Mouse (Mus musculus): ENCODE results near the gene Hoxb1. TPM values are rescaled to one million over a fixed set of nuclear protein-coding genes. Genes with fewer than 3 reads are reported as not detected.

The Hoxb1 gene
- polyA plus RNA-seq (2012; fragmentation: generic; extraction: Trizol), result not detected

DNA sequence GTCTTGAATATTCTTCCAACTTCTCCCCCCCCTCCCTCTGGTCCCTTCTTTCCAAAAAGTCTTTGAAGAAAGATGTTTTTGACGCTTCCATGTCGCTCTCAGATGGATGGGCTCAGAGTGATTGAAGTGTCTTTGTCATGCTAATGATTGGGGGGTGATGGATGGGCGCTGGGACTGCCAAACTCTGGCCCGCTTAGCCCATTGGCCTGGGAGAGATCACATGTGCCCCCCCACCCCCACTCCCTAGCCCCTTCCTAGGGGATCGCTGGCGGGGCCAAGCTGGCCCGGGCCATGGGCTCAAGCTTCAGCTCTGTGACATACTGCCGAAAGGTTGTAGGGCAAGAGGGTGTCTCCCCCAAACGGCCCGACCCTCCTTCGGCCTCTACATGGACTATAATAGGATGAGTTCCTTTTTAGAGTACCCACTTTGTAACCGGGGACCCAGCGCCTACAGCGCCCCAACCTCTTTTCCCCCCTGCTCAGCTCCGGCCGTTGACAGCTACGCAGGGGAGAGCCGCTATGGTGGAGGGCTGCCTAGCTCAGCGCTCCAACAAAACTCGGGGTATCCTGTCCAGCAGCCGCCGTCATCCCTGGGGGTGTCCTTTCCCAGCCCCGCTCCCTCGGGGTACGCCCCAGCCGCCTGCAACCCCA, at the start of gene Hoxb1:
Gene Hoxb1 (plus strand): TSS at position 312 of the 651 bp plus-strand sequence.
- Histone ChIP-seq H3ac (ENCODE audit: control insufficient read depth, insufficient read length) (no peak within 1 kb of the TSS), H3K36me3 (ENCODE audit: control insufficient read depth, insufficient read depth) (no peaks in the 10 kb centered on the region), H3K27me3 (ENCODE audit: control insufficient read depth, insufficient read depth, insufficient read length) (peaks cover 80% of the 10 kb centered on the region), H3K79me2 (ENCODE audit: control insufficient read depth, insufficient read depth) (no peaks in the 10 kb centered on the region), H3K4me3 (no peak within 1 kb of the TSS), H3K4me2 (ENCODE audit: low read depth) (no peak within 1 kb of the TSS)
- TF ChIP-seq MYOG (IDR thresholded peaks at IDR 0.05; ENCODE audit: control insufficient read depth in 1 of 3, insufficient read depth in 1 of 3, insufficient read length in 2 of 3, low read depth in 2 of 3) (no peak), SRF (IDR thresholded peaks at IDR 0.05; ENCODE audit: control insufficient read depth, insufficient read length, low read depth) (no peak), TCF3 (IDR thresholded peaks at IDR 0.05; ENCODE audit: insufficient read length, low read depth) (no peak), CEBPB (IDR thresholded peaks at IDR 0.05; ENCODE audit: insufficient read depth, poor library complexity, severe bottlenecking) (no peak), REST (IDR thresholded peaks at IDR 0.05; ENCODE audit: insufficient read depth, insufficient read length) (no peak), MAX (IDR thresholded peaks at IDR 0.05; ENCODE audit: low read depth) (no peak), POLR2A (IDR thresholded peaks at IDR 0.05; ENCODE audit: insufficient read length, low read depth) (no peak)

GRCm38 (mm10) chr11:96316696-96317607, 48.6 kb upstream of the Hoxb1 start:
- no peak overlapping the region for H3K4me2 ChIP-seq (ENCODE audit: low read depth)
- H3K27me3 ChIP-seq (ENCODE audit: control insufficient read depth, insufficient read depth, insufficient read length), result peaks cover 74% of the 10 kb centered on the region
- H3K36me3 ChIP-seq (ENCODE audit: control insufficient read depth, insufficient read depth), result no peaks in the 10 kb centered on the region
- no peak overlapping the region for H3ac ChIP-seq (ENCODE audit: control insufficient read depth, insufficient read length)
- TF ChIP-seq E2F4 (IDR thresholded peaks at IDR 0.05; ENCODE audit: insufficient read depth), result no peak
- TF ChIP-seq MYOD1 (IDR thresholded peaks at IDR 0.05; ENCODE audit: control insufficient read depth in 1 of 3, insufficient read length in 2 of 3, low read depth in 2 of 3), result no peak
- no peak for TF ChIP-seq SRF (IDR thresholded peaks at IDR 0.05; ENCODE audit: control insufficient read depth, insufficient read length, low read depth)
- TF ChIP-seq USF1 (IDR thresholded peaks at IDR 0.05; ENCODE audit: low read depth), result no peak
- TF ChIP-seq MAX (IDR thresholded peaks at IDR 0.05; ENCODE audit: low read depth), result no peak
- TF ChIP-seq MYOG (IDR thresholded peaks at IDR 0.05; ENCODE audit: control insufficient read depth in 1 of 3, insufficient read depth in 1 of 3, insufficient read length in 2 of 3, low read depth in 2 of 3), result no peak
- no peak for TF ChIP-seq CEBPB (IDR thresholded peaks at IDR 0.05; ENCODE audit: insufficient read depth, poor library complexity, severe bottlenecking)
- no peak for TF ChIP-seq POLR2A (IDR thresholded peaks at IDR 0.05; ENCODE audit: insufficient read length, low read depth)
- no peak for TF ChIP-seq REST (IDR thresholded peaks at IDR 0.05; ENCODE audit: insufficient read depth, insufficient read length)
- TF ChIP-seq POLR2AphosphoS2 (IDR thresholded peaks at IDR 0.05; ENCODE audit: insufficient read length, low read depth), result no peak
- no peak for TF ChIP-seq TCF3 (IDR thresholded peaks at IDR 0.05; ENCODE audit: insufficient read length, low read depth)
- H3K4me3 ChIP-seq, result no peak overlapping the region
- no peaks in the 10 kb centered on the region for H3K79me2 ChIP-seq (ENCODE audit: control insufficient read depth, insufficient read depth)

DNA sequence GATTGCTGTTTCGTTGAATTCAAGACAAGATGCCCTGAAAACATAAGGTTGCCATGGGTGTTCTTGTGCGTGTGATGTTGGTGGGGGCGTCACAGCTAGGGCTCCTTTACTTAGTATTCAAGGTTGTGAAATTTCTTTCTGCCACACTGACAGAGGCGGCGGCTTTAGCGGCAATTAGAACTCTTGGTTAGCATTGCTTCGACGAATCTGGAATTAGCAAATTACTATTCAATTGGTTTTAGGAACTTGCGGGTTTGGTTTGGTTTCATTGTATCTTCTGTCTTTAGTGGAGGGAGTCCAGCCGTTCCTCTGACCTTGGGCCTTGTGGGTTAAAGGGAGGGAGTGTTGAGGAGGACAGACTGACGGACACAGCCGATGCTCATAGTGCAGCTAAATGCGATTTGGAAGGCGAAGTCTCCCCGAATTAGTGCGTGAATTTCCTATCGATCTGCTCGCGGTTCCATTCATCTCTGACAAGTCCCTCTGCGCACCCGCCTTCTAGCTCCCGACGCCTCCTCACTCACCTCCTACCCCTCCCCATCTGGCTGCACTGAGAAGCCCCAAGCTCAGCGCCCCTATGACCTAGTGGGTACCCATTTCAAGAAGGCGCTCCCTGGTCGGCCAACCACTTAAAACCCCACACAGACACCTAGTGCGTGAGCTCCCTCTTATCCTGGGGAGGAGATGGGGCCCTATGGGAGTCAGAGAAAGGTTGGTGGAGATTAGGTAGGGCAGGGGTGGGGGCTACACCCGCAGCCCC, 47.8 kb upstream of the Hoxb1 start, which contains the start of gene Hoxb4:
Gene Hoxb4 (plus strand): TSS at position 660 of the 760 bp plus-strand sequence.
- TF ChIP-seq POLR2A (IDR thresholded peaks at IDR 0.05; ENCODE audit: insufficient read length, low read depth) (no peak), E2F4 (IDR thresholded peaks at IDR 0.05; ENCODE audit: insufficient read depth) (no peak), CEBPB (IDR thresholded peaks at IDR 0.05; ENCODE audit: insufficient read depth, poor library complexity, severe bottlenecking) (no peak), MYOD1 (IDR thresholded peaks at IDR 0.05; ENCODE audit: control insufficient read depth in 1 of 3, insufficient read length in 2 of 3, low read depth in 2 of 3) (no peak), POLR2AphosphoS2 (IDR thresholded peaks at IDR 0.05; ENCODE audit: insufficient read length, low read depth) (no peak), TCF12 (IDR thresholded peaks at IDR 0.05; ENCODE audit: insufficient read depth, poor library complexity, severe bottlenecking) (no peak), USF1 (IDR thresholded peaks at IDR 0.05; ENCODE audit: low read depth) (no peak), SRF (IDR thresholded peaks at IDR 0.05; ENCODE audit: control insufficient read depth, insufficient read length, low read depth) (no peak), MAX (IDR thresholded peaks at IDR 0.05; ENCODE audit: low read depth) (no peak), MYOG (IDR thresholded peaks at IDR 0.05; ENCODE audit: control insufficient read depth in 1 of 3, insufficient read depth in 1 of 3, insufficient read length in 2 of 3, low read depth in 2 of 3) (no peak), REST (IDR thresholded peaks at IDR 0.05; ENCODE audit: insufficient read depth, insufficient read length) (no peak), TCF3 (IDR thresholded peaks at IDR 0.05; ENCODE audit: insufficient read length, low read depth) (no peak)
- peaks cover 74% of the 10 kb centered on the region for H3K27me3 ChIP-seq (ENCODE audit: control insufficient read depth, insufficient read depth, insufficient read length)
- no peaks in the 10 kb centered on the region for H3K36me3 ChIP-seq (ENCODE audit: control insufficient read depth, insufficient read depth)
- H3K4me3 ChIP-seq, result no peak within 1 kb of the TSS
- H3K79me2 ChIP-seq (ENCODE audit: control insufficient read depth, insufficient read depth), result no peaks in the 10 kb centered on the region
- H3K4me2 ChIP-seq (ENCODE audit: low read depth), result no peak within 1 kb of the TSS
- no peak within 1 kb of the TSS for H3ac ChIP-seq (ENCODE audit: control insufficient read depth, insufficient read length)

GRCm38 (mm10) chr11:96318368-96319070, 47.0 kb upstream of the Hoxb1 start:
- Histone ChIP-seq H3K4me3 (no peak overlapping the region), H3ac (ENCODE audit: control insufficient read depth, insufficient read length) (no peak overlapping the region), H3K27me3 (ENCODE audit: control insufficient read depth, insufficient read depth, insufficient read length) (peaks cover 76% of the 10 kb centered on the region), H3K79me2 (ENCODE audit: control insufficient read depth, insufficient read depth) (no peaks in the 10 kb centered on the region), H3K36me3 (ENCODE audit: control insufficient read depth, insufficient read depth) (no peaks in the 10 kb centered on the region), H3K4me2 (ENCODE audit: low read depth) (no peak overlapping the region)
- no peak for TF ChIP-seq MAX (IDR thresholded peaks at IDR 0.05; ENCODE audit: low read depth)
- no peak for TF ChIP-seq SRF (IDR thresholded peaks at IDR 0.05; ENCODE audit: control insufficient read depth, insufficient read length, low read depth)
- TF ChIP-seq MYOG (IDR thresholded peaks at IDR 0.05; ENCODE audit: control insufficient read depth in 1 of 3, insufficient read depth in 1 of 3, insufficient read length in 2 of 3, low read depth in 2 of 3), result no peak

Measured in myocyte (in vitro differentiated cells).